Mouse (Mus musculus): ENCODE data around the gene Ccnc.

DNA sequence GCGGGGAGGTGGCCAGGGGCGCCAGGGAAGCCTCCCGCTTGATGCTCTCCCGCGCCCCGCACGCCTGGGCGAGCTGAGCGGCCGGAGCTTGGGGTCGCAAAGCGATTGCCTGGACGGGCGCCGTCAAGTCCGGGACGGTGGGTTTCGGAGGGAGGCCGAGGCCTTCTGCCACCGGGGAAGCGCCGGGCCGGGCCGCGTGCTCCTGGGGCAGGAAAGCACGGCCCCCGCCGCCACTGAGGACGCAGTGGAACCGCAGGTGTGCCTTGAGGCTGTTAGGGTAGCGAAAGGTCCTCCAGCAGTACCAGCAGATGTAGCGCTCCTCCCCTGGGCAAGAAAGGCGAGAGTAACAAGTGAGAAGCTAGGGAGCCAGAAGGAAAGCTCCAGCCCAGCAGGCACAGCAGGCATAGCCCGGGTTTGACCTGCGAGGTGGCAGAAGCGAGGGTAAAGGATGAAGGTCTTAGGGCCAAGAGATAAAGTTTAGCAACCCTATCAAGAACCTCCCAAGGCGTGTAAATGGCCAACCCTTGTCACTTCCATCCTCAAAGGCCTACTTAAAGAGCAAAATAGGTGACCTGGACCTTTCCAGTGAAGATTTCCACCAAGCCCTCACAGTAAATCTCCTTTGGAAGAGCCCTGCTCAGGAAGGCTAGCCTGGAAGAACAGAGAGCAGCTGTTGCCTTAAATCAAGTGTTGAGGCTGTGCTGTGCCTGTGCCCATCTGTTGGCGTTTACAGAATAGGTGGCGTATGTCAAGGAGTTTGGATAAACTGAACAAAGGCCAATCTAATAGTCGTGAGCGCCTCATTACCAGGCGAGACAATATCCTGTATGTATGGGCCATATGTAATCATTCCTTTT, 47.6 kb upstream of the Ccnc start:
- TF ChIP-seq POLR2A (IDR thresholded peaks at IDR 0.05; ENCODE audit: low read depth, low read length) (no peak), CTCF (IDR thresholded peaks at IDR 0.05; ENCODE audit: borderline replicate concordance, insufficient read depth, low read length) (no peak)

Measured in embryonic fibroblast, embryonic 13.5 days (primary cell).